Mouse (Mus musculus) urinary bladder, adult 2 months (tissue): ENCODE measurements at regions not wholly inside any gene's neighbourhood (a gene's known extent, or its start where the extent isn't known, plus 50 kb on each side); places are given as distances from the start of the nearest gene placed in this dataset.

Experiments used
- DNase-seq: peaks from one replicate; pipeline ENCODE4 v3.0.0; 2022; ENCODE audit warnings: low spot score

DNA sequence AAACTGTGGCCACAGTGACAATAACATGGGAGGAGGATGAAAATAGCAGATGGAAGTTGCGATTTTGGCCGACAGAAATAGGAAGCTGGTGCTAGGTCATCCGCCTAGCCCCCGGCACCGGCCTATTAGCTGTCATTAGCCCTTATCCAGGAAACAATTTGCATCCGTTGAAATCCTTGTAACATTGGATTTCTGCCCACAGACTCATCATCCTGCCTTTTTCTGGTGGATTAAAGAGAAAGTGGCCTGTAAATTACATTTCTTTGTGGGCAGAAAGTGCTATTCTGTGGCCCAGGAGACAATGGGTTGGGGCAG is 261.1 kb upstream of the Gm10131 start:
- DNase-seq, result no peak

DNA sequence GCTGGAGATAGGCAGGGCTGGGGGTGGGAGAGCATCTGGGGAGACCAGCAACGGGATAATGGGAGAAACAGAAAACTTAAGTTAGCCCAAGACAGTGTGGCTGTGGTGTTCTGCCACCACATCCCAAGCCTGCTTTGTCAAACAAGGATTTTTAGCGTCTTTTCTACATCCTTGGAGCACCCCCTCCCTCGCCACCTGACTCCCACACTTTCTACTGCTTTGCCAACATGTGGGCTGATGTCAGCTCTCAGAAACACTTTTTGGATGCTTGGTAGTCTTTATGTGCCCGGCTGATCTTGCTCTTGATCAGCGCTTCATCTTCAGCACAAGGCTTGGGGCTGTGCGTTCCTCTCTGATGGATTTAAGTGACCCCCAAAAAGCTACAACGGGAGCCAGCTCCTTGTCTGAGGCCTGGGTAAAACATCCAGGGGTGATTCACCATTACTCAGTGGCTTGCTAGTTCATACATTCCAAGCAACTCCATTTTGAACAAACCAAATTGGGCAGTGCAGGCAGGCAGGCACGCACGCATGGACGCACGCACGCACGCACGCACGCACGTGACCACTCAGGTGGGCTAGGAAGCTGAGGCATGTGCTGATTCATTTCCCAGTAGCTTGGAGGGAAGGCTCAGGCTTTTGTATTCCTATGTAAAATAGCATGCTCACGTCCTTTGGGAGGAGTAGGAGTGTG is 260.6 kb upstream of the Gm10131 start:
- no peak for DNase-seq

DNA sequence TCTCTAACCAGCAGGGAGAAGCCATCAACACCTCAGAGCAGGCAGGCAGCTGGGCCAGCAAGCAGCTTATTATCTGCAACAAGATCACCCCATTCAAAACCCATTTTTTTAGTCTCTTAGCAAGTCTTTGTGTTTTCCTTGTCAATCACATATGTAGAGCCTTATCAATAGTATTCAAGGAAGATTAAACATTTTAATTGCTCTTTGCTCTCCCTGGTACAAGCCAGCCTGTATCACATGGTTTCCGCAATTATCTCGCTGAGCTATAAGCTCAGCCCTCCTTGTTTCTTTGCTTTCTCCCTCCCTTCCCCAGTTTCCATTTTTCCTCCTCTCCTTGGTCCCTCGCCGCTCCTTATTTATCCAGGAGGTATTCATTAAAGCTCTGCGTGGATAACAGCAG is 259.9 kb upstream of the Gm10131 start:
- DNase-seq, result no peak

DNA sequence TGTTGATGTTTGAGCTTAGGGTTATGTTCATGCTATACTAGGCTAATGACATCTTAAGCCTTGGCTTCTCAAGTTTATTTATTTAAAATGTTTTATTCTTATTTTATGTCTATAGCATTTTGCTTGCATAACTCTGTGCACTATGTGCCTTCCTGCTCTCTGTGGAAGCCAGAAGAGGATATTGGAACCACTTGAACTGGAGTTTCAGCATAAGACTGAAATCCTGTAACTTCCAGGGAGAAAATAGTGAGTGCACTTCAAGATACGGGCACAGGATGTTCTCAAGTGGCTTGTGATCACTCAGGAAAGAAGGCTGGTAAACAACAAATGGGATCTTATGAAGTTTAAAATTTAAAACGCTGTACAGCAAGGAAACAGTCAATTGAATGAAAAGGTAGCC is 257.0 kb upstream of the Gm10131 start:
- no peak for DNase-seq

DNA sequence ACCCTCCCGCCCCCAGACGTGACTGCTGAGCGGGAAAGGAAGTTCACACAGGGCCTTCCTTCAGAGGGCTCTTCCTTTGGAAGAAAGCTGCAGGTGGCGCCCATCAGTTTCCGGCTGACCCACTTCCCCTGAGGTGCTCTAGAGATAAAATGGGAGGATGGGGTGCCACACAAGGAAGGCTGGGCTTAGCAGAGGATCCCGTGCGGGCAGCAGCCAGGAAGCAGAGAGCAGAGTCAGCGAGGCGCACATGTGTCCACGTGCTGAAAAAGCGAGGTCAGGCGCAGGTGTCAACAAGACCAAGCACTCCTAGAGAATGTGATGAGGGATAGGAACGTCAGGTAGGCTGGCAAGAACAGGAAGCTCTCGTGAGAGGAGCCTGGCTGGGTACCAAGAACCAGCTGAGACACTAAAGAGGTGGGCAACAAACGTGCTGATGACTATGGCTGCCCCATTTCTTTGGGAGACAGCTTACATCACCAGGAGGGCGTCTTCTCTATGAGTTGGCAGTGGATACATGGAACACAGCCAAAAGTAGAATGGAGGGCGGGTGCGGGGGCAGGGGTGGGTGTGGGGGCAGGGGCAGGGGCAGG is 253.0 kb upstream of the Gm10131 start:
- no peak for DNase-seq

DNA sequence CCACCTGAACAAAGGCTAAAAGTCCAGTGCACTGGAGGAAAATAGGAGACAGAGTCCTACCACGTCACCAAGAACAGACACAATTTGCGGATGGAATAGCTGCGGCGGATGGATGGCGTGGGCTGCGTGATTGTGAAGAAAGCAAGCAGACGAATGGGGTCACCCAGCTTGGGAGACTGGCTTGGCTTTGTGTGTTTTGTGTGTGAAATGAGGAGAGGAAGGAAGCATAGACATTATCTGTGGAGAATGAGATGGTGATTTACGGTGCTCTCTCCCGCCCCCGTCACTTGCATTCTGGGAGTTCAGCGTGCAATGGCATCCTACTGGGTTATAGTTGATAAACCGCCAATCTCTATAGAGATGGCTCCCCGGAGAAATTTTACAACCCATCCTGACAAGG is 252.1 kb upstream of the Gm10131 start:
- DNase-seq, result no peak

DNA sequence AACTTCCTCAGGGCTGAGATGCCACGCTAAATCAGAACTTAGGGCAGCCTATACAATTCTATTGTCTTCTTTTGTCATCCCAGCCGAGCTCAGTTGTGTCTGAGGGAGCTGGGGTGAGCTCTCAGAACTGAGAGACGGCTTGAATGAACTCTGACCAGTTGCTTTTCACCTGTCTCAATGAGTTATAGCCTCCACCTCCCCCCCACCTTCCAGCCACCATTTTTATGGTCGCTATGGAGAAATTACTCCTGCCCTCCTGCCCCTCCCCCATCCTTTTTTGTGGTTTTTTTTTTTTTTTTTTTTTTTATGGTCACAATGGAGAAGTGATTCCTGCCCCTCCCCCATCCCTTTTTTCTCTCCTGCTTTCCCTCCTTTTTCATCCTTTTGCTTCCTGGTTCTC is 251.6 kb upstream of the Gm10131 start:
- no peak for DNase-seq

DNA sequence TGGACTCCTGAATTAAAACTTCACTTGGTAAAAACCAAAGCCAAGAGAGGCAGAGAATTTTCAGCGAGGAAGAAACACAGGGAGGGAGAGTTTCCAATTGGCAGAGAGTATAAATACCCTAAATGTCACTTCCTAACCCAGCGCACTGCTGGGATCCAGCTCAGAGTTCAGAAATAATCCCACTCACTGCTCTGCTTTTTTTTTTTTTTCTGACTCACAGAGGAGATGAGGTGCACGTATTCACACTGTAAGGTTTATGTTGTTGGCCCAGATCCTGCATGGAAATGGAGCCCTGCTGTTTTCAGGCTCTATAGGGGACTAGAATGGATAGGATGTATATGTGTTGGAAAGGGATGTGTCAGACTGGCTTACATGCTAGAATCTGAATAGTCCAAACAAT is 249.8 kb upstream of the Gm10131 start:
- DNase-seq, result no peak

DNA sequence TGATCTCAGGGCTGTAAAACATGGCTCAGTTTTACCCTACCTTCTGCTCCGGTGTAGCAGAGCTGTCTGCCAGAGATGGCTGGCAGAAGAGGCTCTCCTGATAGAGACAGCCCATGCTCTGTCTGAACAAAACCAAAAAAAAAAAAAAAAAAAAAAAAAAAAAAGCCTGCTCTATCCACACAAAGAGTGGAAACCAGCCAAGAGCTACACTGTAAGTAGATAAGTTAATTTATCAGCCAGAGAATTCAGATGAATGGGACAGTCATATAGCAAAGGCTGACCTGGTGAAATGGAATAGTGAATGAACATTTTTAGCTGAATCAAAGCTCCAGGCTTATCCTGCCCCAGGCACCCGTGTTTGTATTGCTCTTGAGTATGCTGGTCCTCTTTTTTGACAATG is 248.2 kb upstream of the Gm10131 start:
- no peak for DNase-seq

DNA sequence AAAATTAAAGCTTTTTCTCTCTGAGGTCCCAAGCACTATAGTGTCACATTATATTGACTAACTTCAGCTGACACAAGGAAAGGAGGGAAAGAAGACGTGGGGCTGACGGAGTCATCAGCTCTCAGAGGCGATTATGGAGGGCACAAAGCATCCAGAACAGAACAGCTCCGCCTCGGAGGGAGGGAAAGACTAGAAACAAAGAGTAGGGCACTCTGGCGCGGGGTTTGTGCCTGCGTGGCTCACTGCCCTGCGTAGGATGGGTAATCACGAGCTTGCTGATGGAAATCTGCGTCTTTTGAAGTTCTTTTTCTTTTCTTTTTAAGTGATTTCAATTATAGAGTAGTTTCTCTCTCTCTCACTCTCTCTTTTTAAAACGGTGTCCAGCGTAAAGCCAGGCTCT is 243.5 kb upstream of the Gm10131 start:
- no peak for DNase-seq

DNA sequence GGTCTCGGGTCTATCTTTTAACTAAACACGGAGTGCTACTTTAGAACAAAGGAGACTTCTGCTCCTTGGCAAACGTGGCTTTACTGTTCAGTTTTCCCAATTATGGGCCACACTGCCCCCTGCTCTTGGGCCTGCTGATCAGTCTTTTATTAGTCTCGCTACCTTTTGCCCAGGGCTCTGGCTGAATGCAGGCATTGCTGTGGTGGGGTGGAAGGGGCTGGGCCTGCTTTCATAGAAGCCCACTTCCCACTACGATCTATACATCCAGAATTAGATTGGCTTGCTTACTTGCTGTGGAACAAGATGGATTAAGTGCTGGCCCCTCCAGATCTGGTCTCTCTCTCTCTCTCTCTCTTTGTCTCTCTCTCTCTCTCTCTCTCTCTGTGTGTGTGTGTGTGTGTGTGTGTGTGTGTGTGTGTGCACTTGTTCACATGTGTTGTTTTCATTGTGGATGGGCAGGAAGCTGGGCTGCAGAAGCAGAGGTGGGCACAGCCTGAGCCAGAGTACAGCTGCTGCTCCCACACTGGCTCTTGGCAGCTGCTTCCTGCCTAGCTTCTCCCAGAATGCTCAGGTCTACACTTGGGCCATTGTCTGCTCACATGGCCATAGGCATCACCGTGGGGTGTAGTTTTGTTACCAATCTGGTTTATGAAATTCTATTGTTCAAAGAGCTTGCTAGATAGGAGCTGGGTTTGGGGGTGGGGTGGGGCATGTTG is 241.8 kb upstream of the Gm10131 start:
- no peak for DNase-seq

DNA sequence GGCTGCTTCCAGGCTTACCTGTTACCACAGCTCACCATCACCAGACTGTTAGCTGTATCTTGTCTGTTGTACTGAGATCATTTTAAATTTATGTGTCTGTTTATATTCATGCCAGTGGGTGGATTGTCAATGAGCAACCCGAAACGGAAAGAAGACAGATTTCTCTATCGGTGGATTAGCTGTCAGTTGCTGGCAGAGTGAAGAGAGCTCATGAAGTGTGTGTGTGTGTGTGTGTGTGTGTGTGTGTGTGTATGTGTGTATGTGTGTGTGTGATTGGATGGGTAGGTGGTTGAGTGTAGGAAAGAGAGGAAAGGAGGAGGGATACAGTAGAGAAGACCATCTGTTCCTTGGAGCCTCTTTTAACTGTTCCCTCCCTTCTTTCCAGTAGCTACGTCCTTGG is 223.3 kb upstream of the Gm10131 start:
- no peak for DNase-seq

DNA sequence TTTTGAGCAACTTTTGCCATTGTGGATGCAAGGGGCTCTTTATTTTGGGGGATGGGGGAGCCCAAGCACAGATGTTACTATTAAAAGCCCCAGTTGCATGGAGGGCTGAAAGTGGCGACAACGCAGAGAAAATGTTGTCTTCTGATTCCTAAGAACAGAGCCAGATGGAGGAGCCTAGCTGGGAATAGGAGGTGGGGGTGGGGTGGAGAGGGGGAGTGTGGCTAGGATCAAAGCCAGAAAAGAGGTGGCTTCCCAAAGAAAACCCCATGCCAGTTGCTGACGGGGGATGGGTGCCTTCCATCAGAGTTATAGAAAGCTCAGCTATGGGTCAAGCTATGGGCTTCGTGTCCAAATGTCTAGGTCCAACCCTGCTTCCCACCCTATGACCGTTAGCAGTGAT is 220.1 kb upstream of the Gm10131 start:
- DNase-seq, result no peak

DNA sequence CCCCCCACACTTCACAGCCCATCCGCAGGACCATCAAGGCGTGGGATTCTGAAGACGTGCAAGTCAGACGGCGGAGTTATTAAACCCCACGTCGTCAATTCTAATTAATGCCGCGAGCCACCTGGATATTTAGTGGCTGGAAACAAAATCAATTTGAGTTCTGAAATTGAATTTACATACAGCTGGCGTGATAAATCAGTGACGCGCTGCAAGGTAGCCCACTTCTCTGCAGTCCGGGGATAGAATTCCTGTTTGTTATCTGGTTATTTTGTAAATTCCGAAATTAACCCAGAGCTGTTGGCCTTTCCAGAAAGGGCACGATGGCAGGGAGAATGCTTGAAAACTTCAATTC is 215.1 kb upstream of the Gm10131 start:
- DNase-seq, result no peak

DNA sequence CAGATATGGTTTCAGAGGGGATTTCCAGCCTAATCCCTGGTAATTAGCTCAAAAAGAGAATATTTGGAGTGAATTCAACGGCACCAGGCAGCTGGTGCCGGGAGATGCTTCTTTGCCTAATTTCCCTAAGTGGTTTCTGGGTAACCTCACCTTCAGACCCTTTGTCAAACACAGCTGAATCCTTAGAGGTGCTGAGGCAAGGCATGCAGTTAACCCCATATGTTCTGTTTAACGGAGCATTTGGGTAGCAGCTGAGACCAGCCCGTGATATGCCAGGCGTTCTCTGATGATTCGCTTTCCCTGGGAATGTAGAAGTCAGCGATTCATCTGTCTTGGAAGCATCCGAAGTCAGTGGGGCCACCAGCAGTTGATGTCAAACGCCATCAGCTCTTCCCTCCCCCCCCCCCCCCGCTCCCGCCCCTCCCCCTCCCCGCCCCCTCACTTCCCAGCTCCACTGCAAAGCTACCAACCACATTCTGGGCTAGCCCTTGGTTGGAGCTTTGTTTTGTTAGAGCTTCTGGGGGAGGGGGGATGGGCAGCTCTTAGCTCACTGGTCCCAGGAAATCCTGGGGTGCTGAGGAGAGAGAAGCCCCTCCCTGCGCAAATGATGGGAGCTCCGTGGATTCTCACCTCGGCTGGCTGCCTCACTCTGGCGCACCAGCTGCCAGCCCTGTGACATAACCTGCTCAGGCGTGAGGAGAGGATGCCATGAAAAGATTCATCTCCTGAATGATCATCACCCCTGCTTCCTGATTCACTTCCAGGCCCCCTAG is 214.5 kb upstream of the Gm10131 start:
- DNase-seq, result no peak

DNA sequence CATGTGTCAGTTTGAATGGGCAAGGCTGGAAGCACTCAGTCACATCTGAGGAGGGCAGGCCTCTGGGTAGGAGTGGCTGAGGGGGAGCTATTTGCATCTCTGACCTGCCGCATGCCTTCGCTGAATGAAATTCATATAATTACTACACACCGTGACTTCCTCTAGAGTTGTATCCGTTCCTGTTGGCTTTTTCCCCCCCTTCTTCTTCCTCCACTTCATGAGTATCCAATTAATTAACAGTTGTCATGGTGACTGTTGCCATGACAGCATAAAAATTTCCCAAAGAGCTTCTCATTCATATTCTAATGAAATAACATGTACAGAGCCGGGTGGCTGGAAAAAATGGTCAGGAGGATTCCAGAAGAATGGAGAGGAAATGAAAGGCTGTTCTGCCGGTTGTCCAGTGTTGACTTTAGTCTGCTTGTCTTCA is 208.6 kb upstream of the Gm10131 start:
- DNase-seq, result no peak

DNA sequence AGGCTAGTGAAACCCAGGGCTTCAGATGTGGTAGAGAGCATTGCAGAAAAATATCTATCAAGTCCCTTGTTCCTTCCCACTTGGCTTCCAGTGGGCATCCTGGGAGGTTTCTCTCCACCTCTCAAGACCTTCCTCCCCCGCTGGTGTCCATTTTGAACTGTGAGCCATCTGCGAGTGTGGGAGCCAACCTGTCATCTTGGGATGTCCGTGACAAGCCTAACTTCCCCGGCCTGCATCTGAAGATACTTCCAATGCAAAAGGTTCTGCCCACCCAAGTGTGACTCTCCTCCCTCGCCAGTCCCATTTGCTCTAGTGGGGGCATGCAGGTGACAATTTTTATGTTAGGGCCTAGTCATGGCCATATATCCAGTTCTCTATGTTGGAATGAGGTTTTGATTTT is 208.2 kb upstream of the Gm10131 start:
- DNase-seq, result no peak

DNA sequence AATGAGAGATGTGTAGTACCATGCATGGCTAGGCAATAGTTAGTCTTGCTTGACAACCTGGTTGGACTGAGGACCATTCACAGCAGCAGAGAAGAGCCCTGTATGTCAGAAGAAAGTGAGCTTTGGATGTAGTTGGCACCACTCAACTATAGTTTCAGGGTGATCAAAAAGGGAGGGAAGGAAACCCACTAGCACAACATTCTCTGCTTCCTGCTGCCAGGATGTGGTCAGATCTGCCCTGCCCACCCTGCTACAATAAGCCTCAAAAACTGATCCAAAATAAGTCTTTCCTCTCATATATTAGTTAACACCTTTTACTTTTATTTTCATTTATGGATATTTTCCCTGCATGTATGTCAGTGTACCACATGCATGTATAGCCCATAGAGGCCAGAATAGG is 203.7 kb upstream of the Gm10131 start:
- no peak for DNase-seq

DNA sequence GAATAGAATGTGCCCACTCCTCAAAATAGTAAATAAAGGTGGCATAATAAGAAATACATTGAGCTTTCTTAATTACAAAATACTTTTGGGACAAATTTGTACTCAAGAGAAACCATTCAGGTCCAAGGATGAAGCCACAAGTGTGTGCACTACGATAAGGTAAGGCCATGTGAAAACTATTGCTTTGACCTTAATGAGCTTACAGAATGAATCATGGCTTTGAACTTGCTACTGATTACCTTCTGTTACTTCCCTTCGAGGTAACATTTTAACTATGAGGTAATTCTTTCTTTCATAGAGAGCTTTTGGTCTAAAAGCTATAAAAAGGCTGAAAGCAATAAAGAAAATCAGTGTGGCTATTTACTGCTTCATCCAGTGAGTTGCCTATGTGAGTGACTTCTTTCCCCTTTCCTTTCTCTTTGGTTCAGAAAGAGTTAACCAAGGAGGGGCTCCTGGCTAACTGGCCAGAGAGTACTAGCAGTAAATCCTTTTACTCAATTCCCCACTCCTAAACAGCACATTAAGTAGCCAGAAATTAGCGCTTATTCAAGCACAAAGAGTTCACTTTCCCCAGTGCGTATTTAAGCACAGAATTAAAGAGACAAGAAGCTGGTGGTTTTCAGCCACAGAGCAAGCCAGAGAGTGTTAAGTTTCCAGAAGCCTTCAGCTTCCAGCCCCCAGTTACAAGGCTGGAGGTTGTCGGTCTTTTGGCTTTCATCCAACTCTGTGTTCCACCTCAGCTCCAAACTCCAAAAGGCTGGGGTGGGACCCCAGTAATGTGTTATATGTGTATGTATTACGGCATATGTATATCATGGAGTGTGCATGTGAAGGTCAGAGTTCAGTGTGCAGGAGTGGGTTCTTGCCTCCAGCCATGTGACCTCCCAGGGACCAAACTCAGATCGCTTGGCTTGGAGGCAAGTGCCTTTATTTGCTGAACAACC is 194.3 kb upstream of the Gm10131 start:
- no peak for DNase-seq

DNA sequence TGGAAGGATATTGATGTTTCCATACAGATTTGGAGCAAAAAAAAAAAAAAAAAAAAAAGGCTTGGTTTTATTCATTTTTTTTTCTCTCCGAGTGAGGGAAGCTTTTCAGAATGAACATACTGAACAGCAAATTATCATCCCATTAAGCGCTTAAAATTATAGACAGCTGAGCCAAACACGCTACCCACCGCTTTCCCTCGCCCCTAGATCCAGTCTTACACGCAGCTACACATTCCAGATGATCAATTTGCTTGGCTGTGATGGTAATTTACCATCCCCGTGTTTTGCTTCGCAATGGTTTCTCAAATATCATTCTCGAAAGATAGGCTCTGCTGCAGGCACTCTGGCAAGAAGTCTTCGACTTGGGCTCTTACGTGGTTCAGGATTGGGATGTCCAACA is 192.3 kb upstream of the Gm10131 start:
- DNase-seq, result no peak

DNA sequence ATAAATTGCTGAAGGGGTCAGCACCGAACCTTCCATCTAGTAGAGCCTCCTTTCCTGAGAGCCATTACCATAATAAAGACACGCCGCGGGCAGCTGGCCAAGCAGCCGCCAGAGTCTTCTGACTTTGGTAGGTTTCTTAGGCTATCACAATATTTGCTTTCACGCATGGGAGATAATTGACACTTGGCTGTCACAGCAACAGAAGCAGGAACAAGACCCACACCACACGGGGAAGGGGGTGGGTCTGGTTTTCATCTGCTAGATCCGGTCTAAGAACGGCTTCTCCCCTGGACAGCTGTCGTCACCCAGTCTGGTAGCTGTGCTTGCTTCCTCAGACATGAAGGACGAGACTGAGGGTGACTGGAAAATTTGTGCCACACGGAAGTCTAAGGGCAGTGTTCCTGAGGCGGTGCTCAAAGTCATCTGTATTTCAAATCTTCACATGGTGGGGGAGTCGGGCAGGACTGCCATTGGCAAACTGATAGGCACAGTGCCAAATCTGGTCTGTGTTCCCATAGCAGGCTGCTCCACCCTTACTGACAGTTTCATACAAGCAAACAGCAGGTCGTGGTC is 188.9 kb upstream of the Gm10131 start:
- no peak for DNase-seq
